In the genomic region with DNA sequence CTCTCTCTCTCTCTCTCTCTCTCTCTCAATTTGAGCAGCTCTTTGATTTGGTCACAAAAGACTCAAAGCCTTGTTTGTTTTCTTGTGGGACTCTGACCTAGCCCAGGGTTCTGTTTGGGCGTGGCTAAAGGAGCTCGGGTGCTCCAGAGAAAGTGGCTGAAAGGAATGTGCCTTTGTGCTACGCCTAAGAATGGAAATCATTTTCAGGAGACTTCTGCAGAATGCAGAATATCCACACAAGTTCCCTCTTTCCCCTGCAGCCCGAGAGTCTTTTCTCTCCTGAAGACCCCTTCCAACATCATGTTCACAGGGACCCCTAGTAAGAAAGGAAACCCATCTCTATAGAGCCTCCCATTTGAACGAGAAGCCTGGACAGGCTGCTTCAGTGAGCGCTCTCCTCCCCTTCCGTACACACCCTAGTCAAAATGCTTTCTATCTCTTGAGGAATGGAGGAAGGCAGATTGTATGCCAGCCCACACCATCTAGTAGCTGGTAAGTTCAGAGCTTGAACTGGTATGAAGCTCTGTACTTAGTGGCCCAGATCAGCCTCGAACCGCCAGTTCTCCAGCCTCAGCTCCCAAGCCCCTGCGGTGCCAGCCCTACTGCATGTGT, we compare ENCODE assay signal across 8 mouse cellular contexts. TPM values are rescaled to one million over a fixed set of nuclear protein-coding genes. Genes with fewer than 3 reads are reported as not detected.
DNase-seq lines count a peak whose midpoint lies in the region; ATAC-seq and TF ChIP-seq lines count a peak whose summit lies in the region.

No protein-coding gene starts in this region.

- peak overlapping the region; percentile 95 for H3K4me3 ChIP-seq in bone marrow macrophage, adult 2 months (ENCODE audit: insufficient read depth, low read length)
- peak overlapping the region; percentile 59 for H3K4me3 ChIP-seq in embryonic facial prominence, embryonic 13.5 days
- H3K4me3 ChIP-seq in hindbrain, embryonic 14.5 days (replicated peaks; ENCODE audit: low read length) = peak overlapping the region; percentile 34
- H3K4me3 ChIP-seq in liver, postnatal 0 days (ENCODE audit: low read depth, low read length) = no peak overlapping the region
- peak overlapping the region; percentile 39 for H3K4me3 ChIP-seq in stomach, embryonic 14.5 days (ENCODE audit: low read depth, low read length)

- H3K4me1 ChIP-seq in bone marrow macrophage, adult 2 months (ENCODE audit: control insufficient read depth, insufficient read depth, low read length) = peaks cover 36% of the 10 kb centered on the region
- peaks cover 52% of the 10 kb centered on the region for H3K4me1 ChIP-seq in embryonic facial prominence, embryonic 13.5 days
- H3K4me1 ChIP-seq in hindbrain, embryonic 14.5 days (replicated peaks; ENCODE audit: control insufficient read depth, insufficient read depth, low read length) = peaks cover 15% of the 10 kb centered on the region
- H3K4me1 ChIP-seq in liver, postnatal 0 days (ENCODE audit: insufficient read depth) = peaks cover 25% of the 10 kb centered on the region
- peaks cover 19% of the 10 kb centered on the region; the same call in 1 of the 2 replicates for H3K4me1 ChIP-seq in stomach, embryonic 14.5 days (ENCODE audit: control insufficient read depth, insufficient read depth, low read length)

- H3K27ac ChIP-seq in bone marrow macrophage, adult 2 months (ENCODE audit: insufficient read depth, low read depth, low read length) = peak overlapping the region; percentile 99
- peak overlapping the region; percentile 99 for H3K27ac ChIP-seq in embryonic facial prominence, embryonic 13.5 days
- H3K27ac ChIP-seq in hindbrain, embryonic 14.5 days = peak overlapping the region; percentile 65
- H3K27ac ChIP-seq in liver, postnatal 0 days (ENCODE audit: low read depth) = no peak overlapping the region
- H3K27ac ChIP-seq in stomach, embryonic 14.5 days (ENCODE audit: low read length) = peak overlapping the region; percentile 97

- peaks cover 16% of the 10 kb centered on the region for H3K36me3 ChIP-seq in embryonic facial prominence, embryonic 13.5 days
- no peaks in the 10 kb centered on the region for H3K36me3 ChIP-seq in hindbrain, embryonic 14.5 days (replicated peaks; ENCODE audit: control insufficient read depth, insufficient read depth)
- H3K36me3 ChIP-seq in liver, postnatal 0 days (replicated peaks; ENCODE audit: insufficient read depth, low read length) = 0 out of 2 replicates have a peak, but pooled peaks cover 6% of the 10 kb centered on the region
- 0 out of 2 replicates have a peak, but pooled peaks cover 3% of the 10 kb centered on the region for H3K36me3 ChIP-seq in stomach, embryonic 14.5 days (ENCODE audit: control insufficient read depth, insufficient read depth, low read length)

- TF ChIP-seq EP300 in liver, postnatal 0 days (IDR thresholded peaks at IDR 0.05; ENCODE audit: low read depth) = no peak

- no peak for ATAC-seq in embryonic facial prominence, embryonic 13.5 days (ENCODE audit: insufficient number of reproducible peaks, insufficient read depth, low FRiP score, low TSS enrichment, low read depth)
- no peak for ATAC-seq in hindbrain, embryonic 14.5 days (ENCODE audit: low FRiP score)
- ATAC-seq in liver, postnatal 0 days = no peak
- no peak; the same call in 1 of the 2 replicates for ATAC-seq in stomach, embryonic 14.5 days (ENCODE audit: insufficient number of reproducible peaks, insufficient read depth, low FRiP score, low read depth)

- no peak for TF ChIP-seq POLR2A in bone marrow macrophage, adult 2 months (IDR thresholded peaks at IDR 0.05; ENCODE audit: borderline replicate concordance, low read depth, low read length)

- H3K9me3 ChIP-seq in embryonic facial prominence, embryonic 13.5 days = 0 out of 2 replicates have a peak, but pooled peaks cover 3% of the 10 kb centered on the region
- no peaks in the 10 kb centered on the region for H3K9me3 ChIP-seq in hindbrain, embryonic 14.5 days (ENCODE audit: control insufficient read depth, low read length)
- 0 out of 2 replicates have a peak, but pooled peaks cover 4% of the 10 kb centered on the region for H3K9me3 ChIP-seq in liver, postnatal 0 days (ENCODE audit: low read length)
- H3K9me3 ChIP-seq in stomach, embryonic 14.5 days (ENCODE audit: control insufficient read depth, low read depth, low read length) = no peaks in the 10 kb centered on the region

- no peak for TF ChIP-seq CTCF in bone marrow macrophage, adult 2 months (IDR thresholded peaks at IDR 0.05; ENCODE audit: low read depth, low read length)
- TF ChIP-seq CTCF in liver, postnatal 0 days (IDR thresholded peaks at IDR 0.05; ENCODE audit: low read depth) = no peak

- 20% methylated on average over 10 of the region's 10 CpGs for WGBS in embryonic facial prominence, embryonic 13.5 days
- WGBS in hindbrain, embryonic 14.5 days = 31% methylated on average over 10 of the region's 10 CpGs
- WGBS in liver, postnatal 0 days (ENCODE audit: insufficient replicate concordance) = 63% methylated on average over 10 of the region's 10 CpGs
- WGBS in stomach, embryonic 14.5 days = 35% methylated on average over 10 of the region's 10 CpGs

- peak overlapping the region; percentile 80 for H3K4me2 ChIP-seq in embryonic facial prominence, embryonic 13.5 days
- peak overlapping the region; percentile 54 for H3K4me2 ChIP-seq in hindbrain, embryonic 14.5 days (replicated peaks)
- peak overlapping the region; percentile 59; the same call in 1 of the 2 replicates for H3K4me2 ChIP-seq in liver, postnatal 0 days (ENCODE audit: low read depth, low read length)
- peak overlapping the region; percentile 74 for H3K4me2 ChIP-seq in stomach, embryonic 14.5 days (replicated peaks; ENCODE audit: low read depth, low read length)

- H3K9ac ChIP-seq in embryonic facial prominence, embryonic 13.5 days = peak overlapping the region; percentile 84
- peak overlapping the region; percentile 60; the same call in 1 of the 2 replicates for H3K9ac ChIP-seq in hindbrain, embryonic 14.5 days
- no peak overlapping the region for H3K9ac ChIP-seq in liver, postnatal 0 days (replicated peaks)
- H3K9ac ChIP-seq in stomach, embryonic 14.5 days (replicated peaks; ENCODE audit: low read depth, low read length) = peak overlapping the region; percentile 33

- no peaks in the 10 kb centered on the region for H3K27me3 ChIP-seq in embryonic facial prominence, embryonic 13.5 days
- H3K27me3 ChIP-seq in hindbrain, embryonic 14.5 days (ENCODE audit: control insufficient read depth, insufficient read depth, low read length) = no peaks in the 10 kb centered on the region
- no peaks in the 10 kb centered on the region for H3K27me3 ChIP-seq in liver, postnatal 0 days (ENCODE audit: insufficient read depth, low read length)
- H3K27me3 ChIP-seq in stomach, embryonic 14.5 days (ENCODE audit: control insufficient read depth, insufficient read depth, low read length) = no peaks in the 10 kb centered on the region

- no peak for DNase-seq in hindbrain, embryonic 14.5 days (ENCODE audit: low spot score)
- no peak for DNase-seq in liver, postnatal 0 days
- no peak for DNase-seq in gastrocnemius, postnatal 25 days
- no peak for DNase-seq in spleen, postnatal 10 days (ENCODE audit: low spot score in 2 of 2)
- no peak for DNase-seq in layer of hippocampus, postnatal 25 days (ENCODE audit: extremely low spot score in 1 of 2, low spot score in 1 of 2)

RNA-seq across cellular contexts. Expression of a gene that starts 39.6 kb away (rescaled TPM):
- polyA plus RNA-seq in bone marrow macrophage, adult 2 months (2012; ENCODE audit: insufficient read depth, insufficient read length, missing spikeins) = 77.3 and 85.4 TPM in 2 replicates
- 168 and 193 TPM in 2 replicates for polyA plus RNA-seq in embryonic facial prominence, embryonic 13.5 days (2015; fragmentation: Nextera tagmentation; extraction: Ambion mirVana)
- polyA plus RNA-seq in hindbrain, embryonic 14.5 days (2014; fragmentation: Nextera tagmentation; extraction: Ambion mirVana) = 138 and 139 TPM in 2 replicates
- 55.0 and 60.0 TPM in 2 replicates for polyA plus RNA-seq in liver, postnatal 0 days (2015; fragmentation: Nextera tagmentation; extraction: Ambion mirVana)
- polyA plus RNA-seq in stomach, embryonic 14.5 days (2014; fragmentation: Nextera tagmentation; extraction: Ambion mirVana) = 178 and 195 TPM in 2 replicates
- 10 to 100 TPM; 54.6 to 57.2 TPM for total RNA-seq in gastrocnemius, postnatal 25 days (2021)
- total RNA-seq in layer of hippocampus, postnatal 25 days (2021) = 10 to 100 TPM; 68.4 to 69.2 TPM
